Mouse (Mus musculus) urinary bladder, postnatal 25 days (tissue): ENCODE data around the gene Cdkn1b.
A peak's percentile ranks its signal among the peaks of the same experiment; 100 is the strongest.

Source experiments
- DNase-seq: peaks from one replicate; pipeline ENCODE4 v3.0.0; 2022; ENCODE audit warnings: low spot score

Gene Cdkn1b

DNA sequence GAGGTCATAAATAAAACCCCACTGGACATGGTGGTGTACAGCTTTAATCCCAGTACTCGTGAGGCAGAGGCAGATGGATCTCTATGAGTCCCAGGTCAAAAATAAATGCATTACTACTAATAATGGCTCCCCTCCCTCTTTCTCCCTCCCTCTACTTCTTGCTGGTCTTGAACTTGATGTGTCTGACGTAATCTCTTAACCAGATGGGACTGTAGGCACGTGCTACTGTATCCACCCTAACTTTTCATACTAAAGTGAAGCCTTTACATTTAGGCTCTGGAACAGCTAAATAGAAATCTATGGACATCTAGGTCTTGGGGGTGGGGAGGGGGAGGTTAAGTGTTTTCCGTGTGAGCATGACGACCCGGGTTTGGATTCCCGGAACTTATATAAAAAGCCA lies 10.2 kb downstream of the Cdkn1b start:
- no peak for DNase-seq

DNA sequence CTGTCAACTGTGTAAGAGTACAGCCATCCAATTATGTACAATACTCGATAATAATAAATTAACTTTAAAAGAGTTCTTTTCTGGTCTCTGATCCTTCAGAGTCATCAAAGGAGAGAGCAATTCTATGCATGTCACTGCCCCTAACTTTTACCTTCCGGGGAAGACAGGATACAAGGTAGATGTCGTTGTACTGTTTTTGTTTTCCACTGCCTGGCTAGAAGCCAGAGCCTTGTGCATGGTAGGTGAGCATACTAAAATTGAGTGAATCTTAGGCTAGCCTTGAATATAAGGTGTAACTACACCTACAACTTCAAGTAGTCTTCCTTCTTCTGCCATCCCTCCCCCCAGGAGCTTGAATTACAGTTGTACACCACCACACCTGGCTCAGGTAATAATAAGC lies 10.9 kb downstream of the Cdkn1b start:
- no peak for DNase-seq

GRCm38 (mm10) chr6:134932486-134933206 lies 12.4 kb downstream of the Cdkn1b start:
- DNase-seq, result no peak

- no peak for DNase-seq
These were observed 13.0 kb downstream of the Cdkn1b start for GRCm38 (mm10) chr6:134933207-134933558.

GRCm38 (mm10) chr6:134934305-134934704 lies 14.1 kb downstream of the Cdkn1b start:
- DNase-seq, result no peak

DNA sequence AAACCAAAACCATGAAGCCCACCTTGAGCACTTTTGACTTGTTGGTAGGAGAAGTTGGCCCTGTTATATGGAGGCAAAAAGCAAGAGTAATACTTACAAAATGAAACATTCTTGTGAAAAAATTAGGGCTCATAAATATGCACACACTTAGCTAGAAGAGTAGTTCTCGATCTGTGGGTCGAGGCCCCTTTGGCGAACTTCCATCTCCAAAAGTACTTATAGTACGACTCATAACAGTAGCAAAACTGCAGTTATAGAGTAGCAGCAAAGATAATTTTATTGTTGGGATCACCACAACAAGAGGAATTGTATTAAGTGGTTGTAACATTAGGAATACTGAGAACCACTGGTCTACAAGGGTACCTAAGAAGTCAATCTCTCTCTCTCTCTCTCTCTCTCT lies 19.6 kb downstream of the Cdkn1b start:
- DNase-seq, result no peak

DNA sequence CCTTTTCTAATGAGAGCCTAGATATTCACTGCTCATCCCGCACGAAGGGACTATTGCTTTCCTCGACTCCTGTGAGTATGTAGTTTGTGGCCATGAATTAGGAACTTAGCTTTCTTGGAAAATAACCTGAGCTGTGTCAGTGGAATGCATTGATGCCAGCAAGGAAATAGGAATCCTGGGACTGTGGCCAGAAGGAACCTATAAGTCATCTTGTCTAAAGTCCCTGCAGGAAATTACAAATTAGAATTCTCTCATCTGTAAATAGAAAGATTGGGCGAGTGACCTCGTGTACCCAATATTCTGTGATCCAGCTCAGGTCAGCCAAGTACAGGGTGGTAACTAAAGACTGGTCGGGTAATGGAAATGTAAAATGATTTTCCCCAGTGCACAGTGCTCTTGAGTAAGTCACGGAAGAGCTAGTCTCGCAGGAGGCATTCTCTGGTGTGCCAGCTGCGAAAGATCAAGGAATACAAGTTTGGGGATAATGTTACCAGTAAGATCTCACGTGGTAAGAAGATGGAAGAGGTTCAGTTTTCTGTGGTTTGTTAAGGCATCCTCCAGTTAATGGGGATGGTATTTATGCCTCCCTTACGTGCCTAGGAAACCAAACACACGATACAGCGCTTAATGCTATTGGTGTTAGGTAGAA lies 23.7 kb downstream of the Cdkn1b start:
- DNase-seq, result no peak

- DNase-seq, result no peak
These were observed 25.9 kb downstream of the Cdkn1b start for GRCm38 (mm10) chr6:134946054-134946453.

- DNase-seq, result no peak
These were observed 26.7 kb downstream of the Cdkn1b start for GRCm38 (mm10) chr6:134946858-134947257.

GRCm38 (mm10) chr6:134947311-134948087 lies 27.3 kb downstream of the Cdkn1b start:
- DNase-seq, result peak; percentile 63

DNA sequence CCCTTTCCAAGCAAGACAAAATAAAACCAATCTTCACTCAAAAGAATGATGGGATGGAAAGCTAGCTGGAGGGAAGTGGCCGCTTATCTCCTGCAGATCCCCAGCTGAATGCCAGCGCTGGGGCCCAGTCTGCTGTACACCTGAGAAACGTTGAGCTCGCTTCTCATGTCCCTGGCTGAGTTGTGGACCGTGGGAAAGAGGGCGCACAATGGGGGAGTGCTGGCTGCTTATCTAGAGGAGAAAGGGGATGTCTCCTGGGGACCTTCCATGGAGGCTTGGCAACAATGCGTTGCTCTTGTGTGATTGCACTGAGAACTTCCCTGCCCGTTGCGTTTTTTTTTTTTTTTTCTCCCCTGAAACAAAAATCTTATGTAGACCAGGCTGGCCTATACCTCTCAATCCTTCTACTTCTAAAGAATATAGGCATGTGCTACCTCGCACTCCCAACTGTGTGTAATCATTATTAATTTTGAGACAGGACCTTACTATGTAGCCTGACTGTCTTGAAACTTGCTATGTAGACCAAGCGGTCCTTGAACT lies 28.4 kb downstream of the Cdkn1b start:
- no peak for DNase-seq

DNA sequence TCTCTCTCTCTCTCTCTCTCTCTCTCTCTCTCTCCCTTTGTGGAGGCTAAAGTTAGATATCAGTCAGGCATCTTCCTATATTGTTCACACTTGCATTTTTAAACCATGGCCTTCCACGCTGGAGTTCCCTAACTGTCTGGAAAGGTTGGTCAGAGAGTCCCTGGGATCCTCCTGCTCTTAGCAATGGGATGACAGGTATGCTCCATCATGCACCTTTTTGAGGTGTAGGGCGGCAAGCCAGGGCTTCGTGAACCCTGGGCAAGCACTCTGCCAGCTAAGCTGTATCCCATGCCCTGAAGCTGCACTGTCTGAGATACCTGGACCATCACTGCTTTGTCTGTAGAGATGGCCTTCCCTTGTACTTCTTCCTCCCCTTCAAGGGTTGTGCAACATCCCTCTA lies 29.0 kb downstream of the Cdkn1b start:
- DNase-seq, result no peak

- no peak for DNase-seq
These were observed 31.2 kb downstream of the Cdkn1b start for GRCm38 (mm10) chr6:134951364-134951763.

DNA sequence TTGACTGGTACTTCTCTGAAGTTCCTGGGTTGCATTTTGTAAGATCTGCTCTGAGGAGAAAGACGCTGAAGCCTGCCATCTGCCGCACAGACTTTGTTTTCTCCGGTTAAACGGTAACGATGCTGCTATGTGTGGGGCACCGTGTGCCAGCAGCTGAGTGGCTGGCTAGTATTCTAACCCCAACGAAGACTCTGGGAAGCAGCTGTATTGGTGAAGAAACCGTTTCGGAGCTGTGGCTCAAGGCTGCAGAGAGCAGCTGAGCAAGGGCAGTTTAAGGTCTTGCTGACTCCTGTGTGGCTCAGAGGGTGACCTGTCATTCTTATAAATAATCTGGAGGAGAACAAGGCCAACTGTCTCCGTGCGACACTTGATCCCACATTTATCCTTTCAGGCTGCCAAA lies 33.8 kb downstream of the Cdkn1b start:
- no peak for DNase-seq

- no peak for DNase-seq
These were observed 36.2 kb downstream of the Cdkn1b start for GRCm38 (mm10) chr6:134956388-134956787.

DNA sequence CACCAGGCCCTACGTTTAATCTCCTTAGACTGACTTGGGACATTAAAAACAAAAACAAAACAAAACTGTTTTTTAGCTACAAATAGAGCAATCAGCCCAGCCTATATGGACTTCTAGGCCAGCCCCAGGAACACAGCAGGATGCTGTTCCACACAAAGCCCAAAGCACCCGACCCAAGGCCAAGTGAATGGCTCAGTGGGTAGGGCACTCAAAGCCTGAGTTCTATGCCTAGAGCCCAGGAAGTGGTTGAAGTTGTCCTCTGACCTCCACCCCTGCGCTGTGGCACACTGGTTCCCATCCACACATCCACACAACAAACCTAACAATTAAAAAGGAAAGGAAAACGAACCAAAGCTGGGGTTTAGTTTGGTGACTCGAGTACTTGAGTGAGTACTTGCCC lies 41.1 kb downstream of the Cdkn1b start:
- no peak for DNase-seq

- DNase-seq, result no peak
These were observed 41.8 kb downstream of the Cdkn1b start for GRCm38 (mm10) chr6:134961858-134962517.

GRCm38 (mm10) chr6:134962518-134962893 lies 42.3 kb downstream of the Cdkn1b start:
- DNase-seq, result no peak

DNA sequence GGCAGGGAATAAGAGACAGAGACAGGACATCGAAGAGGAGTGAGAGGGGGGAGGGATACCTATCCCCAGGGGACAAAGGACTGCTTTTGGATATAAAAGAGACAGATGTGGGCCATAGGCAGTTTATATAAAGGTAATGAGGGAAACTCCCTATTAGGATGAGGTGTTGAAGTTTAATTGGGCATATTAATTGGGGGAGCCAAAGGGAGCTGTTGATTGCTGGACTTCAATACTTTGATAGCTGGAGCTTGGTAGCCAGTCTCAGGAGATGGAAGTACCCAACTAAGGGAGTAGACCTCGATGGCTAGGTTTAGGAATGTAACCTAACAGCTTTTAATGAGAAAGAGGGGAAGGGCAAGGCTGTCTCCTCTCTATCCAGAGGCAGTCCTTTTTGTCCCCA lies 43.7 kb downstream of the Cdkn1b start:
- no peak for DNase-seq

- DNase-seq, result no peak
These were observed 46.5 kb downstream of the Cdkn1b start for GRCm38 (mm10) chr6:134966681-134967080.

DNA sequence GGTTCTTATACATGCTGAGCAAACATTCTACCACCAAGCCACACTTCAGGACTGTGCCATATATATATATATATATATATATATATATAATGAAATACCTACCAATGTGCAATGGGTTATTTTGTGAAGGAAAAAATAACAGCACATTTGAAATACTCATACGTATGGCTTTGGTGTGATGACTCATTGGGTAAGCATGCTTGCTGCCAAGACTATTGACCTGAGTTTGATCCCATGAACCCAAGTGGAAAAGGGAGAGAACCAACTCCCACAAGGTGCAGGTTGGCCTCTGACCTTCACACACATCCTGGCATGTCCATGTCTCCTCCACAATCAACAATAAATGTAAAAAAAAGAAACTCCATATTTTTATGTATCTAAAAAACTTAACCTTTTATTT lies 48.1 kb downstream of the Cdkn1b start:
- no peak for DNase-seq

- DNase-seq, result no peak
These were observed 49.3 kb downstream of the Cdkn1b start for GRCm38 (mm10) chr6:134969498-134969897.
